Mouse (Mus musculus) frontal cortex, postnatal 10 days (tissue): Measurements from ENCODE around the gene Snrnp70.

Source experiments
- DNase-seq, 2 experiments: peaks; one replicate each; pipeline ENCODE4 v3.0.0; 2022; ENCODE audit warnings: low spot score in 2 of 2, mixed read lengths in 1 of 2

Snrnp70 gene

DNA sequence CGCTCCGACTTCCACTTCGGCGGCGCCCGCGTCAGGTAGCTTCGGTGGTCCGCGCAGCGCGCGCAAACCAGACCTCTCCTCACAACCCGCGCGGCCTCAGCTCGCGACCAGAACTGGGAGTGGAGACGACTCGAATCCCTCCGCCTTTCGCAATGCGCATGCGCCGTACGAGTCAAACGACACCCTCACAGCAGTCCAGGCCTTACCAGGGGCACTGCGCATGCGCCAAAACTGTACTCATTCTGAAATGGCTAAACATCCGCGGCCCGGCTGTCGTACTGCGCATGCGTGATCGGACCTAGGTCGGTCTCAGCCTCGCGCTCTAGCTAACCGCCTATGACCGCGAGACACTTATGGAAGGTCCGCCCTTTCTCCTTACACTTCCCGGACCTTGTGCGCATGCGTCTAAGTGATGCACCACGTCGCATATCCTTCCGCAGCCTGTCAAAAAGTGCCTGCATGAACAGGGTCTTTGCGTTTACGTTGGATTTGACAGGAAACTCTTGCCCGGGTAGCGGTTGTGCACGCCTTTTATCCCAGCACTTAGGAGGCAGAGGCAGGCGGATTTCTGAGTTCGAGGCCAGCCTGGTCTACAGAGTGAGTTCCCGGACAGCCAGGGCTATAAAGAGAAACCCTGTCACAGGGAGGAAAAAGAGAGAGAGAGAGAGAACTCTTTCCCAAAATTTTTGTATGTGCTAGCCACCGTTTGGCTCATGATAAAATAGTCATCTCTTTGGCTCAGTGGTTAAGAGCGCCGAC lies at the start of gene Snrnp70:
Gene Snrnp70 (minus strand): TSS at position 165 of the 759 bp plus-strand sequence.
- DNase-seq: peak; percentile 100

DNA sequence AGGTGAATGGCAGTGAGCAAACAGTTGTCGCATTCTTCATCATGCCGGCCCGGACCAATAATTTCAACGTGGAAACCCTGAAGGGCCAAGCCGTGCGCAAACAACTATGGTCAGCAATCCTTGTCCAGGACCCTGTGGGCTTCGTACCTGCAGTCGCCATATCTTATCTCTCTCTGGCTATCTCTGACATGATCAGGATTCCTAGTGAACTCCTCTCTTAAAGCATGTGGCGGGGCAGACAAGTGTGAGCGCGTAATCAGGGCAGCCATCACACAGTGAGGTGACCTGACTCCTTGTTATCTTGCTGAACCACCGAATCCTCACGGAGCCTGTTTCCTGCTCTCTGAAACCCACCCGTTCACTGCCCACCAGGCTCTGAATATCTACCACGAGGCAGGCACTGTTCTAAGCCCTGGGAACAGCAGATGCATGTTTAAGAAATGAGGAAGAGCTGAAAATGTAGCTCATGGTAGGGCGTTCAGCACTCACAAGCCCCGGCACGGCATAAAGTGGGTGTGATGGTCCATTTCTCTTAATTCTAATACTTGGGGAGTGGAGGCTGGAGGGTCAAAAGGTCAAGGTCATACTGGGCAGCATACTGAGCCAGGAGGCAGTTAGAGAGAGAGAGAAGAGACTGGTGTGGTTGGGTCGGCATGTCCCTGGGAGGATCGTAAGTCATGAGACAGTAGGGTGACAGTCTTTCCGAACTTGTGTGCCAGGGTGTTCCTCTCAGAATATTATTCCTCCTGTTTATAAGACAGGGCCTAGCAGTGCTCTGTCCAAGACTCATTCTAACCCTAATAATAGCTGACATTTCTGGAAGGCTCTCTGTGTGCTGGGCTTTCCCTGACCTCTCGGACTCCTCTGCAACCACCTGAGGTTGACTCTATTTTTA lies 48.2 kb upstream of the Snrnp70 start:
- DNase-seq: no peak

GRCm38 (mm10) chr7:45437521-45438276 lies 42.2 kb upstream of the Snrnp70 start, which contains the start of gene Ruvbl2:
Ruvbl2 (minus strand) TSS chr7:45438096.
- no peak for DNase-seq

GRCm38 (mm10) chr7:45437046-45437445 lies 41.5 kb upstream of the Snrnp70 start:
- no peak for DNase-seq

GRCm38 (mm10) chr7:45436444-45436843 lies 40.9 kb upstream of the Snrnp70 start:
- no peak for DNase-seq

DNA sequence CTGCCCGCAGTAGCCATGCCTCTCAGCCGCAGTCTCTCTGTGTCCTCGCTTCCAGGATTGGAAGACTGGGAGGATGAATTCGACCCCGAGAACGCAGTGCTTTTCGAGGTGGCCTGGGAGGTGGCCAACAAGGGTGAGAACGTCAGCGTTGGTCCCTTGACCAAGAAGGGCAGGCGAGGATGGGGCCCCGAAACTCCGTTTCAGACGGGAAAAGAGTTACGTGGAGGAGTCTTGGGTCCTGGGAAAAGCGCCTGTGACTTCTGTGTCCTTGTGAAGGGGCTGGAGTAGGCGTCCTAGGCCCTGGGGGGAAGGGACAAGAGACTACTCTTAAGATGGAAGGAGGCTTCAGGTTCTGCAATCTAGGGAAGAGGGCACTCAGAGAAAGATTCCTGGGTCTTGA lies 39.5 kb upstream of the Snrnp70 start:
- DNase-seq: no peak

DNA sequence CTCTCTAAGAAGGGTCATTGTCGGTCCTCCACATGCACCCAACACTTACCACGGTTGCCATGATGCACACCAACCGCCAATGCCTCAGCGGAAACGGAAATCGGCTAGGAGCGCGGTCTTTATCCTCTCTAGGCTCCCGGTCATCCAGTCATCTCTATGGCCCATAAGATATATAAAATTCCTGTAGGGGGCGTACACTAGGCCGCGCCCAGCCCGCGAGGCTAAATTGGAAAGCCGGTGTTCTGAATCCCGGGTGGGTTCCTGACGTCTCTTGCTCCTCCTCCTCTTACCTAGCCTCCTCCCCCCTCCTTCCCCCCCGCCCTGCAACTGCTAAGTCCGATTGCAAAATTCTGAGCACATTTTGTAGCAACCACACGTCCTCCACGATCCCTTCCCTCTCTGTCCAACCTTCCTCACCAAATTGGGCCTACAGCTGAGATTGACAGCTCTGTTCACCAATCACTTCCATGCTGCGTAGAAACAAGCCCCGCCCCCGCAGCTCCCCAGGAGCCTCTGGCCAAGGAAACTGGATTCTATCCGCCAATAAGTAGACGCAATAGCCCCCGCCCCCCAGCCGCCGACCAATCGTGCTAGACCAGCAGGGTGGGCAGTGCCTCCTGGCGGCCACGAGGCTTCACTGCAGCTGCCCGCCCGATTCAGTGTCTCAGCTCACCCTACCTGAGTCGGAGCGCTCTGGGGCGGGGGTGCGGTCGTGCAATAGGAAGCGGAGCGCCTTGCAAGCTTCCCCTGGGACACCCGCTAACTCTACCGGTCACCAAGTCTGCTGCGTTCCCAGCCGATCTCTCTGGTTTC lies 38.9 kb upstream of the Snrnp70 start, which contains the start of gene Gys1:
Gene Gys1 (plus strand): TSS at position 642 of the 813 bp plus-strand sequence.
- peak; percentile 100 for DNase-seq

- no peak for DNase-seq
These were observed 38.3 kb upstream of the Snrnp70 start for GRCm38 (mm10) chr7:45433835-45434202.

DNA sequence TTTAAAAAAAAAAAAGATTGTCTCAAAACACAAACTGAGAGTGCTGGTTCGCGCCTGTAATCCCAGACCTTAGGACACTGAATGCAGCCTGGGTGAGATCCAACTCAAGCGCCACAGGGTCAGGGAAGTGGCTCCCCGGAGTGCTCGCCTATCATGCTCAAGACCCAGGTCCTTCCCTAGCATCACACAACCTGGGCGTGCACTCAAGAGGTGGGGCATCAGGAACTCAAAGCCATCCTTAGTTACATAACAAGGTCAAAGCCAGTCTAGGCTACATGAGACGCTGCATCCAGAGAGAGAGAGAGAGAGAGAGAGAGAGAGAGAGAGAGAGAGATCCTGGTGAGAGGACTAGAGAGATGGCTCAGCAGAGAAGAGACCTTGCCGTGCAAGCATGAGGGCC lies 31.0 kb upstream of the Snrnp70 start:
- DNase-seq: no peak

DNA sequence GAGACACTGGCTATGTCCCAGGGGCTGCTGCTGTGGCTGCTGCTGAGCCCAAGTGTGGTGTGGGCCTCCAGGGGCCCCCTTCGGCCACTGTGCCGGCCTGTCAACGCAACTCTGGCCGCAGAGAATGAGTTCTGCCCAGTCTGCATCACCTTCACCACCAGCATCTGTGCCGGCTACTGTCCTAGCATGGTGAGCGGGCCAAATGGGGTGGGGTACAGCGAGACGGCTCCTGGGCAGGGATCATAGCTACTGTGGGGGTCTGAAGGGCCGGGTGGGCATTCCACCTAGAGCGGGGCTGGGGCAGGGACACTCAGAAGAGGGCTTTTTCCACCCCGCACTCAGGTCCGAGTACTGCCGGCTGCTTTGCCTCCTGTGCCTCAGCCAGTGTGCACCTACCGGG lies 25.7 kb upstream of the Snrnp70 start:
- DNase-seq: no peak

GRCm38 (mm10) chr7:45420615-45420919 lies 25.0 kb upstream of the Snrnp70 start, which contains the start of gene Lhb:
Lhb (plus strand) TSS chr7:45420820.
- DNase-seq: no peak

DNA sequence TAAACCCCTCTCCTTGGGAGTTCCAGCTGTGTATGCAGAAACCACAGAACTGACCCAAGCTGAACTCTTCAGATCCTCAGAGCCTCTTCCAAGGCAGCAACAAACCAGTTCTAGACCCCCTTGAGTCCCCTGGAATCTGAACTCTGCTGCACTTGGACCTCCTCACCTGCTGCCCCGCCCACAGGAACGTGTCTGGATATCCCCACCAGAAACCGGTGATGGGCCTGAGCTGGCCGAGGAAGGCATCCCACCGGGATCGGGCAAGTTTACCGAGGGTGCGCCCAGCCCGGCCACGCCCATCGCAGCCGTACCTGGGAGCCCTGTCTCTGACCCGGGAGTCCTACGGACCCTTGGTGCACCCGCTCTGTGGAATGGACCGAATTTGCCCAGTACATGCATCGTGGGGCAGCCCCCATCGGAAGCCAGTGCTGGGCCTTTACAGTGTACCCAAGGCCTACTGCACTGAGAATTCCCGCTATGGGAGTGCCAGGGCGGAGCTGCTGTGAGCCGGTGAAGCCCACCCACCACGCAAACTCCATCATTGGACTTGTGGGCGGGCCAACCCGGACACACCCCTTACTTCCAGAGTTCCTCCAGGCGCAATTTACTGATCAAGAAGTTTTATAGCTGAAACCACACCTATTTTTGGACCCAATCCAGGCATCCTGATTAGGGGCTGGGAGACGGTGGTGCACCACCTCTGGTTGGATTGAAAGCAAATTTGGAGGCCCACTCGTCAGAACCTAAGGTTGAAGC lies 24.5 kb upstream of the Snrnp70 start:
- no peak for DNase-seq

DNA sequence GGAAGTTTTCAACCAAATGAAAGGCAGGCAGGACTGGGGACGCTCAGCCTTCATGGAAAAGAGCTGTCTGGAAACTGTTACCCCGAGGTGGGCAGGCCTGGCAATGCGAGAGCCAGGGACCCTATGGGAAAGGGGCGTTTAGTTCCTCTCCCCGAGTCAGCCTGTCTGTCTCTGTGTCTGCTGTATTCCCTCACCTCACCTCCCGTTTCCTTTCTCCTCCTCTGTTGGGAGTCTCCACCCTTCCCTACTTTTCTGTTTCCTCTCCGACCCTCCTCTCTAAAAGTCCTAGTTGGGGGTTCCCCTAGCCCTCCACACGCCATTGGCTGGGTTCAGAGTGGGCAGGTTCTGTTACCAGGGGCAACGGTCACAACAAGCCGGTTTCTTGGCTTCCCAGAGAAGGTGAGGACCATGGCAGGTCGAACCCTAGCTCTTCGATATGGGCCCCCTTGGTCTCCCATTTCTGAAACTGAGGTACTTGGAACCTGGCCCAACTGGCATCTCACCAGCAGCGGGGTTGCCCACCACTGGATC lies 22.5 kb upstream of the Snrnp70 start:
- DNase-seq: no peak

- DNase-seq: no peak
These were observed 20.1 kb upstream of the Snrnp70 start for GRCm38 (mm10) chr7:45415636-45416035.

DNA sequence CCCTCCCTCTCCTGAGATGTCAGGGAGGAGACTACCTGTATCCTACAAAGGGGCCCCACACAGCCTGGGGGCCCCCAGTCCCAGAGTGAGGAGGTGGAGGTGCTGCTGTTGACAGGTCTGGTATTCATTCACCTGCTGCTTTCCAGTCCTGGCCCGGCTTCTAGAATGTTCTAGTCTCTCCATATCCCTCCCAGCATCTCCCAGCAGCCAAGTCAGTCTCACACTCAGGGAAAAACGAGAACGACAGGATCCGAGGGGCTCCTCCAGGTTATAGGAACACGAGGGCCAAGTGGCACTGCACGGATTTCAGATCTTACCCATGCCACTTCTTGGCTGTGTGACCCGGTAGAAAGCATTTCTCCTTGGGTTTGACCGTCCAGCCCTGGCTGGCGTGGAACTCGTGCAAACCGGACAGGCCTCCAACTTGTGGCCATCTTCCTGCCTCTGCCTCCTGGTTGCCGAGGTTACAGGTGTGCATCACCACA lies 19.2 kb upstream of the Snrnp70 start:
- DNase-seq: no peak

GRCm38 (mm10) chr7:45413864-45414739 lies 18.6 kb upstream of the Snrnp70 start:
- no peak for DNase-seq

GRCm38 (mm10) chr7:45413113-45413863 lies 17.7 kb upstream of the Snrnp70 start, which contains the start of gene Ntf5:
Ntf5 (plus strand) TSS chr7:45413695.
- no peak for DNase-seq

DNA sequence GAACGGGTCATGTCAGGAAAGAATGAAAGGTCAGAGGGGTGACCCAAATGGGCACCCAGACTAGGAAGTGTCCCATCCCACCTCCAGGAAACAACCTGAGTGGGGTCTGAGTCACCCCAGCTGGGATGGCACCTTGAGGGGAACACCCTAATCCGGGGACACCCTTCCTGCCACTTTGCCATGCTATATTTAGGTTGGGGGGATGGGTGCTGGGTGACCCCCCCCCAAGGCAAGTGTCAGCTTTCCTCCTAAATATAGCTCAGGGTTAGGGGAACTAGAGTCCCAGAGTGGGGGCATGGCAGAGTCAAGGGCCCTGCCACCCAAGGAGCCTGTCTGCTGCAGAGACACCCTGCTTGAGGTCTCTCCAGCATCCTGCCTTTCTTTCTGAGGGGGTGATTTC lies 16.9 kb upstream of the Snrnp70 start:
- no peak for DNase-seq
